Mouse (Mus musculus): ENCODE measurements at regions not wholly inside any gene's neighbourhood (a gene's known extent, or its start where the extent isn't known, plus 50 kb on each side); places are given as distances from the start of the nearest gene placed in this dataset.

GRCm38 (mm10) chr4:95105424-95105823 is 53.4 kb upstream of the Jun start:
- Histone ChIP-seq H3K36me3 (ENCODE audit: control insufficient read depth, insufficient read depth, low read length) (no peaks in the 10 kb centered on the region), H3K4me2 (ENCODE audit: low read length) (no peak overlapping the region), H3K4me3 (ENCODE audit: low read depth, low read length) (no peak overlapping the region), H3K9ac (ENCODE audit: low read length) (no peak overlapping the region), H3K4me1 (ENCODE audit: control insufficient read depth, insufficient read depth, low read length) (peaks cover 12% of the 10 kb centered on the region; the same call in 1 of the 2 replicates), H3K27ac (ENCODE audit: low read depth, low read length) (no peak overlapping the region), H3K9me3 (replicated peaks; ENCODE audit: control insufficient read depth, low read length) (no peaks in the 10 kb centered on the region; the same call in 1 of the 2 replicates), H3K27me3 (replicated peaks; ENCODE audit: control insufficient read depth, insufficient read depth, low read length) (no peaks in the 10 kb centered on the region)
- ATAC-seq (peak; percentile 44; the same call in 1 of the 2 replicates), DNase-seq (ENCODE audit: low spot score) (peak; percentile 9)
- 26% methylated on average over 3 of the region's 3 CpGs for WGBS

- 26% methylated on average over 16 of the region's 16 CpGs for WGBS
- peak; percentile 40; the same call in 1 of the 2 replicates for ATAC-seq
- Histone ChIP-seq H3K9ac (ENCODE audit: low read length) (peak overlapping the region; percentile 21; the same call in 1 of the 2 replicates), H3K4me1 (ENCODE audit: control insufficient read depth, insufficient read depth, low read length) (peaks cover 12% of the 10 kb centered on the region; the same call in 1 of the 2 replicates), H3K4me2 (ENCODE audit: low read length) (peak overlapping the region; percentile 39), H3K27me3 (replicated peaks; ENCODE audit: control insufficient read depth, insufficient read depth, low read length) (no peaks in the 10 kb centered on the region), H3K9me3 (replicated peaks; ENCODE audit: control insufficient read depth, low read length) (no peaks in the 10 kb centered on the region; the same call in 1 of the 2 replicates), H3K36me3 (ENCODE audit: control insufficient read depth, insufficient read depth, low read length) (no peaks in the 10 kb centered on the region), H3K27ac (ENCODE audit: low read depth, low read length) (no peak overlapping the region), H3K4me3 (ENCODE audit: low read depth, low read length) (peak overlapping the region; percentile 8)
- peak; percentile 22 for DNase-seq (ENCODE audit: low spot score)
These were observed 54.1 kb upstream of the Jun start for GRCm38 (mm10) chr4:95105926-95106622.

- 67% methylated on average over 10 of the region's 10 CpGs for WGBS
- Histone ChIP-seq H3K27ac (ENCODE audit: low read depth, low read length) (no peak overlapping the region), H3K9me3 (replicated peaks; ENCODE audit: control insufficient read depth, low read length) (no peaks in the 10 kb centered on the region; the same call in 1 of the 2 replicates), H3K27me3 (replicated peaks; ENCODE audit: control insufficient read depth, insufficient read depth, low read length) (no peaks in the 10 kb centered on the region), H3K4me1 (ENCODE audit: control insufficient read depth, insufficient read depth, low read length) (peaks cover 12% of the 10 kb centered on the region; the same call in 1 of the 2 replicates), H3K4me3 (ENCODE audit: low read depth, low read length) (no peak overlapping the region), H3K36me3 (ENCODE audit: control insufficient read depth, insufficient read depth, low read length) (no peaks in the 10 kb centered on the region), H3K9ac (ENCODE audit: low read length) (no peak overlapping the region), H3K4me2 (ENCODE audit: low read length) (no peak overlapping the region)
- ATAC-seq, result no peak
- DNase-seq (ENCODE audit: low spot score), result no peak
These were observed 55.1 kb upstream of the Jun start for GRCm38 (mm10) chr4:95106881-95107665.

- 39% methylated on average over 6 of the region's 6 CpGs for WGBS
- no peak overlapping the region for H3K4me3 ChIP-seq (ENCODE audit: low read depth, low read length)
- DNase-seq (ENCODE audit: low spot score) (no peak), ATAC-seq (no peak)
- H3K4me1 ChIP-seq (ENCODE audit: control insufficient read depth, insufficient read depth, low read length), result peaks cover 12% of the 10 kb centered on the region; the same call in 1 of the 2 replicates
- no peaks in the 10 kb centered on the region for H3K36me3 ChIP-seq (ENCODE audit: control insufficient read depth, insufficient read depth, low read length)
- no peak overlapping the region for H3K4me2 ChIP-seq (ENCODE audit: low read length)
- no peaks in the 10 kb centered on the region for H3K27me3 ChIP-seq (replicated peaks; ENCODE audit: control insufficient read depth, insufficient read depth, low read length)
- no peaks in the 10 kb centered on the region for H3K9me3 ChIP-seq (replicated peaks; ENCODE audit: control insufficient read depth, low read length)
- H3K9ac ChIP-seq (ENCODE audit: low read length), result no peak overlapping the region
- no peak overlapping the region for H3K27ac ChIP-seq (ENCODE audit: low read depth, low read length)
These were observed 56.8 kb upstream of the Jun start for GRCm38 (mm10) chr4:95108811-95109210.

GRCm38 (mm10) chr4:95110828-95111227 is 58.8 kb upstream of the Jun start:
- Histone ChIP-seq H3K27me3 (replicated peaks; ENCODE audit: control insufficient read depth, insufficient read depth, low read length) (no peaks in the 10 kb centered on the region), H3K9ac (ENCODE audit: low read length) (no peak overlapping the region), H3K27ac (ENCODE audit: low read depth, low read length) (no peak overlapping the region), H3K4me2 (ENCODE audit: low read length) (no peak overlapping the region), H3K36me3 (ENCODE audit: control insufficient read depth, insufficient read depth, low read length) (no peaks in the 10 kb centered on the region), H3K9me3 (replicated peaks; ENCODE audit: control insufficient read depth, low read length) (no peaks in the 10 kb centered on the region), H3K4me3 (ENCODE audit: low read depth, low read length) (no peak overlapping the region), H3K4me1 (ENCODE audit: control insufficient read depth, insufficient read depth, low read length) (peaks cover 11% of the 10 kb centered on the region; the same call in 1 of the 2 replicates)
- ATAC-seq (no peak), DNase-seq (ENCODE audit: low spot score) (no peak)
- 96% methylated on average over 8 of the region's 8 CpGs for WGBS

GRCm38 (mm10) chr4:95117158-95117681 is 65.2 kb upstream of the Jun start:
- Histone ChIP-seq H3K4me2 (ENCODE audit: low read length) (no peak overlapping the region), H3K9ac (ENCODE audit: low read length) (no peak overlapping the region), H3K27ac (ENCODE audit: low read depth, low read length) (no peak overlapping the region), H3K27me3 (replicated peaks; ENCODE audit: control insufficient read depth, insufficient read depth, low read length) (no peaks in the 10 kb centered on the region), H3K9me3 (replicated peaks; ENCODE audit: control insufficient read depth, low read length) (no peaks in the 10 kb centered on the region), H3K4me3 (ENCODE audit: low read depth, low read length) (no peak overlapping the region), H3K4me1 (ENCODE audit: control insufficient read depth, insufficient read depth, low read length) (no peaks in the 10 kb centered on the region), H3K36me3 (ENCODE audit: control insufficient read depth, insufficient read depth, low read length) (no peaks in the 10 kb centered on the region)
- 40% methylated on average over 5 of the region's 5 CpGs for WGBS
- no peak for ATAC-seq
- no peak for DNase-seq (ENCODE audit: low spot score)

GRCm38 (mm10) chr4:95120876-95121275 is 68.9 kb upstream of the Jun start:
- no peak overlapping the region for H3K27ac ChIP-seq (ENCODE audit: low read depth, low read length)
- no peak overlapping the region for H3K4me3 ChIP-seq (ENCODE audit: low read depth, low read length)
- H3K27me3 ChIP-seq (replicated peaks; ENCODE audit: control insufficient read depth, insufficient read depth, low read length), result no peaks in the 10 kb centered on the region
- H3K4me1 ChIP-seq (ENCODE audit: control insufficient read depth, insufficient read depth, low read length), result no peaks in the 10 kb centered on the region
- WGBS, result 90% methylated on average over 1 of the region's 1 CpGs
- H3K9ac ChIP-seq (ENCODE audit: low read length), result no peak overlapping the region
- no peak for ATAC-seq
- DNase-seq (ENCODE audit: low spot score), result no peak
- H3K36me3 ChIP-seq (ENCODE audit: control insufficient read depth, insufficient read depth, low read length), result no peaks in the 10 kb centered on the region
- H3K9me3 ChIP-seq (replicated peaks; ENCODE audit: control insufficient read depth, low read length), result no peaks in the 10 kb centered on the region
- H3K4me2 ChIP-seq (ENCODE audit: low read length), result no peak overlapping the region

GRCm38 (mm10) chr4:95125346-95125745 is 73.3 kb upstream of the Jun start:
- no peaks in the 10 kb centered on the region for H3K27me3 ChIP-seq (replicated peaks; ENCODE audit: control insufficient read depth, insufficient read depth, low read length)
- no peaks in the 10 kb centered on the region for H3K9me3 ChIP-seq (replicated peaks; ENCODE audit: control insufficient read depth, low read length)
- no peak overlapping the region for H3K4me2 ChIP-seq (ENCODE audit: low read length)
- no peak overlapping the region for H3K4me3 ChIP-seq (ENCODE audit: low read depth, low read length)
- ATAC-seq (no peak), DNase-seq (ENCODE audit: low spot score) (no peak)
- WGBS, result 77% methylated on average over 1 of the region's 1 CpGs
- H3K27ac ChIP-seq (ENCODE audit: low read depth, low read length), result no peak overlapping the region
- H3K4me1 ChIP-seq (ENCODE audit: control insufficient read depth, insufficient read depth, low read length), result no peaks in the 10 kb centered on the region
- H3K9ac ChIP-seq (ENCODE audit: low read length), result no peak overlapping the region
- no peaks in the 10 kb centered on the region for H3K36me3 ChIP-seq (ENCODE audit: control insufficient read depth, insufficient read depth, low read length)
